Mouse (Mus musculus): Measurements from ENCODE around the gene Myom1. TPM values are rescaled to one million over a fixed set of nuclear protein-coding genes. Genes with fewer than 3 reads are reported as not detected.
"Not testable (repeated sequence)": the region's sequence is repeated elsewhere in the genome, so short reads cannot be mapped to it uniquely, and the experiment has no call there.

Gene Myom1
- polyA plus RNA-seq, 1 experiment from 2014 or later = 4.7 TPM

DNA sequence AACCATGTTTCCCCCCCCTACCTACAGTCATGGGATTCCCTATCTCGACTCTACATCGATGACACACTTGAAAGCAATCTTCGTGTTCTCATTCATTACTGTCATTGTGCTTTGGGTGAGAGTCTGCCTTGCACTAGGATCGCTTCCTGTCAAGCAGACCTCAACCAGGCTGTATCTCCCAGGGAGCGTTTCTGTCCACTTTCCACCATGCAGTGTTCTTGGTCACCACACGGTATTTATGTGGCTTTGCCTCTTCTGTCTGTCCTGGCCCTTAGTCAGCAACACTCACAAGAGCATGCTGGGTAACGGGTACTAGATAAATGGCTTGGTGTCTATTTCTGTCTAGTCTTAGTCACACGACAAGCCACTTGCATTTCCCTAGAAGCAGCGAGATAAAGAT, 29.0 kb upstream of the Myom1 start:
- Histone ChIP-seq H3K4me3 (ENCODE audit: low read depth, low read length) (no peak overlapping the region), H3K4me2 (ENCODE audit: low read depth, severe bottlenecking) (no peak overlapping the region), H3K4me1 (ENCODE audit: control insufficient read depth, insufficient read depth, low read length) (no peaks in the 10 kb centered on the region), H3K36me3 (ENCODE audit: control insufficient read depth, insufficient read depth, low read length) (peaks cover 9% of the 10 kb centered on the region), H3K27ac (replicated peaks; ENCODE audit: low read depth, low read length) (no peak overlapping the region), H3K9me3 (ENCODE audit: control insufficient read depth, low read length) (no peaks in the 10 kb centered on the region), H3K27me3 (ENCODE audit: control insufficient read depth, insufficient read depth, low read length) (no peaks in the 10 kb centered on the region), H3K9ac (ENCODE audit: low read length) (no peak overlapping the region)
- no peak for ATAC-seq (ENCODE audit: insufficient number of reproducible peaks, low FRiP score, low TSS enrichment, low read depth)
- no peak for DNase-seq (ENCODE audit: low spot score)
- 86% methylated on average over 9 of the region's 9 CpGs for WGBS

DNA sequence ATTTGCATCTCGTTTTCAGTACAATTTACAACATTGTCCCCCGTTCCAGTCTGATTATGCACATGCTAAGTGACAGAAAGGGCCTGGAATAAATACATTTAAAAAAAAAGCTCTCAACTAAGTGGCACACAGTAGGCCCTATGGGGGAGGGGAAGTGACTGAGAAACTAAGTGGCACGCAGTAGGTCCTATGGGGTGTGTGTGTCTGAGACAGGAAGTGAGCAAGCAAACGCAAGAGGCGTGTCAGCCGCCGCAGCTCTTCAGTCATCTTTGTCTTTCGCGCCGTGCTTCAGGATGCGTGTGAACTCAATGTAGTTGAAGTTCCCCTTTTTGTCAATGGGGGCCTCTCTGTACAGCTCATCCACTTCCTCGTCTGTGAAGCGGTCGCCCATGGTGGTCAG, 28.4 kb upstream of the Myom1 start:
- H3K36me3 ChIP-seq (ENCODE audit: control insufficient read depth, insufficient read depth, low read length); H3K4me2 ChIP-seq (ENCODE audit: low read depth, severe bottlenecking); DNase-seq (ENCODE audit: low spot score); H3K9me3 ChIP-seq (ENCODE audit: control insufficient read depth, low read length); H3K4me1 ChIP-seq (ENCODE audit: control insufficient read depth, insufficient read depth, low read length); ATAC-seq (ENCODE audit: insufficient number of reproducible peaks, low FRiP score, low TSS enrichment, low read depth); H3K27me3 ChIP-seq (ENCODE audit: control insufficient read depth, insufficient read depth, low read length); H3K9ac ChIP-seq (ENCODE audit: low read length); H3K27ac ChIP-seq (replicated peaks; ENCODE audit: low read depth, low read length); H3K4me3 ChIP-seq (ENCODE audit: low read depth, low read length): not testable (repeated sequence)
- 91% methylated on average over 14 of the region's 14 CpGs for WGBS

DNA sequence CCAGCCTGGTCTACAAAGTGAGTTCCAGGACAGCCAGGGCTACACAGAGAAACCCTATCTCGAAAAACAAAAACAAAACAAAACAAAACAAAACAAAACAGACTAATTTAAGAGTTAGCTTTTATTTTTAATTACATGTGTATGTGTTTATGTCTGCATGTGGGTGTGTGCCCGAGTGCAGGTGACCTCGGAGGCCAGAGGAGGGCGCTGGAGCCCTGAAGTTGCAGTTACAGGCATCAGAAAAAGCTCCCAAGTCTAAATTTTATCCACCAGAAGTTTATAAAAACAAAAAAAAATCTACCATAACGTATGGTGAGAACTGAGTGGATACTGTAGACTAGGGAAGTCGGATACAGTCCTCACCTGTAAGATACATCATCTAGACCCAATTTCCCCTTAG, 24.6 kb upstream of the Myom1 start:
- Histone ChIP-seq H3K4me2 (ENCODE audit: low read depth, severe bottlenecking) (no peak overlapping the region), H3K36me3 (ENCODE audit: control insufficient read depth, insufficient read depth, low read length) (peaks cover 9% of the 10 kb centered on the region), H3K27ac (replicated peaks; ENCODE audit: low read depth, low read length) (no peak overlapping the region), H3K9ac (ENCODE audit: low read length) (no peak overlapping the region), H3K4me3 (ENCODE audit: low read depth, low read length) (no peak overlapping the region), H3K4me1 (ENCODE audit: control insufficient read depth, insufficient read depth, low read length) (no peaks in the 10 kb centered on the region), H3K9me3 (ENCODE audit: control insufficient read depth, low read length) (no peaks in the 10 kb centered on the region), H3K27me3 (ENCODE audit: control insufficient read depth, insufficient read depth, low read length) (no peaks in the 10 kb centered on the region)
- ATAC-seq (ENCODE audit: insufficient number of reproducible peaks, low FRiP score, low TSS enrichment, low read depth) (no peak), DNase-seq (ENCODE audit: low spot score) (no peak)
- WGBS = 91% methylated on average over 6 of the region's 6 CpGs

- ATAC-seq (ENCODE audit: insufficient number of reproducible peaks, low FRiP score, low TSS enrichment, low read depth) (no peak), DNase-seq (ENCODE audit: low spot score) (no peak)
- Histone ChIP-seq H3K27me3 (ENCODE audit: control insufficient read depth, insufficient read depth, low read length) (no peaks in the 10 kb centered on the region), H3K27ac (replicated peaks; ENCODE audit: low read depth, low read length) (no peak overlapping the region), H3K36me3 (ENCODE audit: control insufficient read depth, insufficient read depth, low read length) (peaks cover 5% of the 10 kb centered on the region), H3K9me3 (ENCODE audit: control insufficient read depth, low read length) (no peaks in the 10 kb centered on the region), H3K4me1 (ENCODE audit: control insufficient read depth, insufficient read depth, low read length) (no peaks in the 10 kb centered on the region), H3K9ac (ENCODE audit: low read length) (no peak overlapping the region), H3K4me3 (ENCODE audit: low read depth, low read length) (no peak overlapping the region), H3K4me2 (ENCODE audit: low read depth, severe bottlenecking) (no peak overlapping the region)
- 91% methylated on average over 20 of the region's 20 CpGs for WGBS
These were observed 22.8 kb upstream of the Myom1 start for GRCm38 (mm10) chr17:70979345-70980223.

GRCm38 (mm10) chr17:70985501-70986354, 16.7 kb upstream of the Myom1 start:
- Histone ChIP-seq H3K9ac (ENCODE audit: low read length) (no peak overlapping the region), H3K36me3 (ENCODE audit: control insufficient read depth, insufficient read depth, low read length) (no peaks in the 10 kb centered on the region), H3K4me3 (ENCODE audit: low read depth, low read length) (no peak overlapping the region), H3K9me3 (ENCODE audit: control insufficient read depth, low read length) (no peaks in the 10 kb centered on the region), H3K4me2 (ENCODE audit: low read depth, severe bottlenecking) (no peak overlapping the region), H3K4me1 (ENCODE audit: control insufficient read depth, insufficient read depth, low read length) (peaks cover 3% of the 10 kb centered on the region; the same call in 1 of the 2 replicates), H3K27me3 (ENCODE audit: control insufficient read depth, insufficient read depth, low read length) (no peaks in the 10 kb centered on the region), H3K27ac (replicated peaks; ENCODE audit: low read depth, low read length) (no peak overlapping the region)
- DNase-seq (ENCODE audit: low spot score) (no peak), ATAC-seq (ENCODE audit: insufficient number of reproducible peaks, low FRiP score, low TSS enrichment, low read depth) (no peak)
- WGBS = 87% methylated on average over 15 of the region's 15 CpGs

GRCm38 (mm10) chr17:70986355-70986740, 16.1 kb upstream of the Myom1 start:
- Histone ChIP-seq H3K9me3 (ENCODE audit: control insufficient read depth, low read length) (no peaks in the 10 kb centered on the region), H3K4me1 (ENCODE audit: control insufficient read depth, insufficient read depth, low read length) (peaks cover 6% of the 10 kb centered on the region; the same call in 1 of the 2 replicates), H3K36me3 (ENCODE audit: control insufficient read depth, insufficient read depth, low read length) (no peaks in the 10 kb centered on the region), H3K27me3 (ENCODE audit: control insufficient read depth, insufficient read depth, low read length) (no peaks in the 10 kb centered on the region), H3K4me3 (ENCODE audit: low read depth, low read length) (no peak overlapping the region), H3K9ac (ENCODE audit: low read length) (no peak overlapping the region), H3K27ac (replicated peaks; ENCODE audit: low read depth, low read length) (no peak overlapping the region), H3K4me2 (ENCODE audit: low read depth, severe bottlenecking) (no peak overlapping the region)
- no peak for ATAC-seq (ENCODE audit: insufficient number of reproducible peaks, low FRiP score, low TSS enrichment, low read depth)
- no peak for DNase-seq (ENCODE audit: low spot score)
- 94% methylated on average over 6 of the region's 6 CpGs for WGBS

DNA sequence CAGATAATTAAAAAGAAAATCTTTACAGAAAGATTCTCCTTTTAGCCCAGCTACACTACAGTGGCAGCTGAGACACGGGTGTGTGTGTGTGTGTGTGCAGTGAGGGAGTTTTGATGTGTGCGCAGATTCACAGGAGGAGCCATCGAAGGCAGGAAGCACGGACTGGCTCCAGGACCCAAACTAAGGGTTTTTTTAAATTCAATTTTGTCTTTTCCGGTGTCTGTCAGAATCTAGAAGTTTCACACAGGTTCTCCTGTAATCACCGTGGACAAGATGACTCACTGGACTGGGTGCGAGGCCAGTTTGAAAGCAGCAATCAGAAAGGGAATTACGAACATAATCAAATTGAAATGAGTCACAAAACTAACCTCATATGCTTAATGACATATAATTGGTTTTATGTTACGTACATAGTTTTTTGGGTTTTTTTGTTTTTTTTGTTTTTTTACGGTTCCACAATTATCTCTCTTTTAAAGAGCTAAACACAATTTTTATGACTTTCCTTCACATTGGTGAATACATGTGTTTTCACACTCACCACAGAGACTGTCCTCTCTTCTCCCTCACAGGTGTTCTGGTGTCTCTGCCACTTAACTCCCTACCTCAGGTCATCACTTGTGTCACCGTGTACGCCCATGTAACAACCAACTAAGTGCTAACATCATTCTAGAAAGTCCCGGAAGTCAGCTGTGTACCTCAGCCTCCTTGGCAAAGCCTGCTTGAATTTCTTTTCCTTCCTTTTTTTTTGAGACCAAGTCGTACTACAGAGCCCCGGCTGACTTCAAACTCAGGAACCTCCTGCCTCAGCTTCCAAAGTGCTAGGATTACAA, 15.4 kb upstream of the Myom1 start:
- Histone ChIP-seq H3K27me3 (ENCODE audit: control insufficient read depth, insufficient read depth, low read length) (no peaks in the 10 kb centered on the region), H3K4me3 (ENCODE audit: low read depth, low read length) (no peak overlapping the region), H3K4me2 (ENCODE audit: low read depth, severe bottlenecking) (no peak overlapping the region), H3K9me3 (ENCODE audit: control insufficient read depth, low read length) (no peaks in the 10 kb centered on the region), H3K4me1 (ENCODE audit: control insufficient read depth, insufficient read depth, low read length) (peaks cover 6% of the 10 kb centered on the region; the same call in 1 of the 2 replicates), H3K9ac (ENCODE audit: low read length) (no peak overlapping the region), H3K36me3 (ENCODE audit: control insufficient read depth, insufficient read depth, low read length) (no peaks in the 10 kb centered on the region), H3K27ac (replicated peaks; ENCODE audit: low read depth, low read length) (no peak overlapping the region)
- 93% methylated on average over 15 of the region's 15 CpGs for WGBS
- DNase-seq (ENCODE audit: low spot score) (no peak), ATAC-seq (ENCODE audit: insufficient number of reproducible peaks, low FRiP score, low TSS enrichment, low read depth) (no peak)

GRCm38 (mm10) chr17:70988337-70988767, 14.1 kb upstream of the Myom1 start:
- H3K36me3 ChIP-seq (ENCODE audit: control insufficient read depth, insufficient read depth, low read length) = peaks cover 3% of the 10 kb centered on the region
- H3K27ac ChIP-seq (replicated peaks; ENCODE audit: low read depth, low read length) = no peak overlapping the region
- no peak overlapping the region for H3K9ac ChIP-seq (ENCODE audit: low read length)
- 95% methylated on average over 12 of the region's 12 CpGs for WGBS
- no peak overlapping the region for H3K4me2 ChIP-seq (ENCODE audit: low read depth, severe bottlenecking)
- no peak overlapping the region for H3K4me3 ChIP-seq (ENCODE audit: low read depth, low read length)
- H3K4me1 ChIP-seq (ENCODE audit: control insufficient read depth, insufficient read depth, low read length) = peaks cover 6% of the 10 kb centered on the region; the same call in 1 of the 2 replicates
- no peaks in the 10 kb centered on the region for H3K27me3 ChIP-seq (ENCODE audit: control insufficient read depth, insufficient read depth, low read length)
- no peaks in the 10 kb centered on the region for H3K9me3 ChIP-seq (ENCODE audit: control insufficient read depth, low read length)
- ATAC-seq (ENCODE audit: insufficient number of reproducible peaks, low FRiP score, low TSS enrichment, low read depth) = no peak
- DNase-seq (ENCODE audit: low spot score) = no peak

All from limb, embryonic 11.5 days (tissue).